Comparison of ENCODE assay signal across 8 mouse cellular contexts in the genomic region with DNA sequence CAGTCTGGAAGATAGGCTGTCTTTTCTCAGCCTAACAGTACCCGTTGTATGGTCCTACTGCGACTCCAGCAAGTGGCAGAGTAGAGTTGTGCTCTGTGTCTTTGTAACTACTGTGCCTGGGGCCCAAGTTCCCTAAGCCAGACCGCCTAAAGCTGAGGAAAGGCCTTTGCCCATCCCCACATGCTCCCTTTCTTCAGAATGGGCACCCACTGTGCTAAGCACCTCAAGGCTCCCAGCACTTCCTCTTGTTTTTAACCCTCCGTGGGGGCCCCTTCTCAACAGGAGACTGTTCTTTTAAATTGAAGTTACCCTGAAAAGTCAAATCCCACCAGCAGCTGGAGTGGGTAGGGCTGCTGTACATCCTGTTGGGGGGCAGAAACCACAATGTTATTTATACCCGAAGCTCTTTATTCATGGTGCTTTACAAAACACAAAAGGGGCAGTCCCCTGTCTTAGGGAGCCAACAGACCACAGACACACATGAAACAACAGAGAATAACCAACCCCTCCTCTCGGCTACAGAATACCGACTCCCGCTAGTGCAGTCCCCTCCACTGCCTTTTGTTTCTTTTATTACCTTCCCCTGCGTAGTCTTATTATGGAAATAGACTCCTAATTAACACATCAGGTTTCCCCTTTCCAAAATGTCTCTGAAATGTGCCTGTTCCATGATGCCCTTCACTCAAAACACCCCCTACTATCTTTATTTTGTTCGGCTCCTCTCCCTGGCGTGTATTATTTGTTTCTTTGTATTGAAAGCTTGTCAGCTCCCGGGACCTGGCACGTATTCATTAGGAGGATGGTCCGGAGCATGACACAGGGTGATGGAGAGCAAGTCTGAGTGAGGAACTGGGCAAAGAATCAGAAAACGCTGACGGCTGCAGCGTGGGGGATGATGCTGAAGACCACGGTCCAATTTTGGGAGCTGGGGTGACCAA.
A peak's percentile ranks its signal among the peaks of the same experiment; 100 is the strongest.
DNase-seq lines count a peak whose midpoint lies in the region; ATAC-seq and TF ChIP-seq lines count a peak whose summit lies in the region.

No protein-coding gene starts in this region.

- peak overlapping the region; percentile 5; the same call in 1 of the 2 replicates for H3K4me3 ChIP-seq in kidney, embryonic 15.5 days (replicated peaks)
- peak overlapping the region; percentile 56; the same call in 1 of the 2 replicates for H3K4me3 ChIP-seq in spleen, adult 2 months (ENCODE audit: extremely low read depth, insufficient read depth, insufficient read length)

- DNase-seq in cerebellum, postnatal 25 days = peak; percentile 22 to 40
- no peak for DNase-seq in cerebellum, adult 9-11 months
- peak; percentile 59 for DNase-seq in R1 (ENCODE audit: low read depth, low spot score)
- peak; percentile 68 to 78 for DNase-seq in spleen, adult 2 months (ENCODE audit: low read depth in 1 of 2, low spot score in 2 of 2)
- DNase-seq in cerebellum, adult 11-12 months = no peak

- ATAC-seq in granulocyte monocyte progenitor cell, adult 5-6 weeks (replicated peaks; ENCODE audit: poor library complexity, severe bottlenecking) = peak; percentile 48
- ATAC-seq in kidney, embryonic 15.5 days (replicated peaks; ENCODE audit: low FRiP score) = no peak
- peak; percentile 53 for ATAC-seq in megakaryocyte, adult 5-6 weeks (ENCODE audit: poor library complexity, severe bottlenecking)

- H3K27me3 ChIP-seq in kidney, embryonic 15.5 days = peaks cover 11% of the 10 kb centered on the region
- no peaks in the 10 kb centered on the region for H3K27me3 ChIP-seq in spleen, adult 2 months (ENCODE audit: control insufficient read depth, insufficient read depth, low read length)

- H3K36me3 ChIP-seq in kidney, embryonic 15.5 days = no peaks in the 10 kb centered on the region
- peaks cover 4% of the 10 kb centered on the region; the same call in 1 of the 2 replicates for H3K36me3 ChIP-seq in spleen, adult 2 months (ENCODE audit: control insufficient read depth, insufficient read depth, low read length)

- H3K4me2 ChIP-seq in kidney, embryonic 15.5 days = peak overlapping the region; percentile 47

- H3K9ac ChIP-seq in kidney, embryonic 15.5 days = no peak overlapping the region

- H3K27ac ChIP-seq in kidney, embryonic 15.5 days = no peak overlapping the region
- H3K27ac ChIP-seq in spleen, adult 2 months (ENCODE audit: insufficient read depth, low read length) = peak overlapping the region; percentile 99

- peaks cover 22% of the 10 kb centered on the region for H3K9me3 ChIP-seq in kidney, embryonic 15.5 days (replicated peaks)

- 19% methylated on average over 18 of the region's 18 CpGs for WGBS in kidney, embryonic 15.5 days
- 2% methylated on average over 18 of the region's 18 CpGs for WGBS in spleen, adult 2 months

- TF ChIP-seq CTCF in spleen, adult 2 months (IDR thresholded peaks at IDR 0.05; ENCODE audit: extremely low read depth, insufficient read depth, insufficient read length, insufficient replicate concordance) = no peak

- H3K4me1 ChIP-seq in kidney, embryonic 15.5 days = peaks cover 17% of the 10 kb centered on the region
- H3K4me1 ChIP-seq in spleen, adult 2 months (ENCODE audit: control insufficient read depth, insufficient read depth, insufficient read length) = peaks cover 11% of the 10 kb centered on the region; the same call in 1 of the 2 replicates

- no peak for TF ChIP-seq POLR2A in spleen, adult 2 months (IDR thresholded peaks at IDR 0.05; ENCODE audit: low read depth, low read length)

Comparison
In these comparisons a context has a peak if more than half of its experiments do, and no peak if none do; other contexts are left out.
1. DNase-seq: peak in cerebellum, postnatal 25 days (2 of 2), R1 (single experiment) and spleen, adult 2 months (2 of 2); none in cerebellum, adult 9-11 months (single experiment) and cerebellum, adult 11-12 months (single experiment).